Mouse (Mus musculus) embryonic stem cell, embryonic (primary cell): ENCODE measurements at regions not wholly inside any gene's neighbourhood (a gene's known extent, or its start where the extent isn't known, plus 50 kb on each side); places are given as distances from the start of the nearest gene placed in this dataset.

Experiments used
- CTCF ChIA-PET, 4 experiments: fragments of 300-600 bp in 2 of 4; fragments of 350-600 bp in 2 of 4; sonication (Branson Sonifier 250); formaldehyde crosslinking; loops; one replicate each; lab custom pipeline; 2022; ENCODE audit warnings: inconsistent platforms in 2 of 4; lab: Charles Lee
- POLR2A ChIA-PET, 4 experiments: fragments of 300-600 bp in 2 of 4; fragments of 350-600 bp in 2 of 4; sonication (Branson Sonifier 250); formaldehyde crosslinking; loops; one replicate each; lab custom pipeline; 2022; ENCODE audit warnings: antibody characterized with exemption in 4 of 4, inconsistent platforms in 1 of 4; lab: Charles Lee

DNA sequence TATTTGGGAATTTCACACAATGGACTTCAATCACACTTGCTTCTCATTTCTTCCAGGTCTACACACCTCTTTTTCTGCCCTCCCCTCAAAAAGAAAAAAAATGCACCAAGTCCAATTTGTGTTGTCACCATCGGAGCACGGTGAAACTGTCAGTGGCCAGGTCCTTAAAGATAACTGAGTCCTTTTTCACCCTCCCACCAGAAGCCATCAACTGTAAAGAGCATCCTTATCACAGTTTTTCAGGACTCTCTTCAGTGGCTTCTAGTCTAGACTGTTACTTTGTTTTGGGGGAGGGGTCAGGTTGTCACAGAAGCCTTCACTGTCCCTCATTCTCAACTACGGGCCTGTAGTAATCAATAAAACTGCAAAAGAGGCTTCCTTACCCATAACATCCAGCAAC, 91.5 kb upstream of the Zdhhc15 start:
- POLR2A ChIA-PET: no interaction called here
- CTCF ChIA-PET: no interaction called here

DNA sequence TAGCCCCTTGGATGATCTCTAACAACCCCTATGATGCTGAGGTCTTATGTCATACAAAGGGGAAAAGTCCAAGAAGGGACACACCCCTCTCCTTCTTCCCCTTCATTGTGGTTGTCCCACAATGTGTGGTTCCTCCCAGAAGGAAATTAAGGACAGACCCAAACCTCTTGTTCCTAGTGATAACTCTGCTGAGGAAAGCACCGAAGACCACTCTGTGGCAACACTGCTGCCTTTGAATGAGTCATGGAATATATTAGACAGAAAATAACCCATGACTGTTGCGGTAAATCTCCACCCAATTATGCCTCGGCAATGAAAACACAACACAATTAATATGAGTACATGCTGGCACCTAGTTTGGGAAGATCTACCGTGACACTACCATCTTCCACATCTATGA, 89.4 kb upstream of the Zdhhc15 start:
- ChIA-PET POLR2A (no interaction called here), CTCF (no interaction called here)

DNA sequence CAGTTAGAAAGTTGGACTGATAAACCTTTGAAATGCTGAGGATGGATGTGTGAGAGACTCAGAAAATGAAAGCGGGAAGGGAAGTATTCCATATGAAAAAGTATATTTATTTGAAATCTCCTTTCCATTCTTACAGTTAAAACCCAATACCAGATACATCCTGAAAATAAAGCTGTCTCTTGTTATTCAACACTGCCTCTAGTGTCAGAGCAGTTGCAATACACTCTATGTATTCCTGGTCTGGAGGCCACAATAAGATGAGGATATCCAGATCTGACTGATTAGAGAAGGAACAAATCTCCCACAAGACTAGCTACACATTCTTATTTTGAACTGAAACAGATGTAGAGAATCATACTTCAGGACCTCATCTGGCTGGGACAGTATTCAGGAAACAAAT, 78.5 kb upstream of the Zdhhc15 start:
- CTCF ChIA-PET: interaction anchor here in 2 of 4 experiments (0.5 to 0.6 kb wide), 2 partner anchors 103 to 400 kb away, joined by 4 to 5 read pairs; no protein-coding TSS in a partner anchor
- POLR2A ChIA-PET: no interaction called here
